Mouse (Mus musculus) bone marrow macrophage, adult 2 months (primary cell): ENCODE measurements around the gene Pten. TPM values are rescaled to one million over a fixed set of nuclear protein-coding genes. Genes with fewer than 3 reads are reported as not detected.

Experiments used
- H3K27ac ChIP-seq: 2 replicates; pipeline ENCODE4 v1.5.1; 2012; ENCODE audit warnings: low read depth, low read length; ENCODE audit not compliant: insufficient read depth
- H3K4me1 ChIP-seq: 2 replicates; pipeline ENCODE4 v1.6.1; 2012; ENCODE audit warnings: low read length; ENCODE audit not compliant: control insufficient read depth, insufficient read depth
- H3K4me3 ChIP-seq: 2 replicates; pipeline ENCODE4 v1.5.1; 2012; ENCODE audit warnings: mild to moderate bottlenecking, low read length, moderate library complexity; ENCODE audit not compliant: insufficient read depth
- CTCF ChIP-seq: IDR thresholded peaks from 2 replicates; pipeline ENCODE4 v1.5.1; 2012; ENCODE audit warnings: low read depth, mild to moderate bottlenecking, low read length, moderate library complexity
- POLR2A ChIP-seq: IDR thresholded peaks from 2 replicates; pipeline ENCODE4 v1.6.1; 2012; ENCODE audit warnings: mild to moderate bottlenecking, low read depth, low read length, borderline replicate concordance
- polyA plus RNA-seq: library from polyadenylated mRNA; stranded (reverse); fragments of >200 nt; gene quantifications from 2 replicates; pipeline ENCODE4 v1.2.4, GENCODE M21; 2012; ENCODE audit not compliant: missing spikeins, insufficient read depth, insufficient read length

Gene Pten
- polyA plus RNA-seq, result 62.7 and 70.4 TPM in 2 replicates

DNA sequence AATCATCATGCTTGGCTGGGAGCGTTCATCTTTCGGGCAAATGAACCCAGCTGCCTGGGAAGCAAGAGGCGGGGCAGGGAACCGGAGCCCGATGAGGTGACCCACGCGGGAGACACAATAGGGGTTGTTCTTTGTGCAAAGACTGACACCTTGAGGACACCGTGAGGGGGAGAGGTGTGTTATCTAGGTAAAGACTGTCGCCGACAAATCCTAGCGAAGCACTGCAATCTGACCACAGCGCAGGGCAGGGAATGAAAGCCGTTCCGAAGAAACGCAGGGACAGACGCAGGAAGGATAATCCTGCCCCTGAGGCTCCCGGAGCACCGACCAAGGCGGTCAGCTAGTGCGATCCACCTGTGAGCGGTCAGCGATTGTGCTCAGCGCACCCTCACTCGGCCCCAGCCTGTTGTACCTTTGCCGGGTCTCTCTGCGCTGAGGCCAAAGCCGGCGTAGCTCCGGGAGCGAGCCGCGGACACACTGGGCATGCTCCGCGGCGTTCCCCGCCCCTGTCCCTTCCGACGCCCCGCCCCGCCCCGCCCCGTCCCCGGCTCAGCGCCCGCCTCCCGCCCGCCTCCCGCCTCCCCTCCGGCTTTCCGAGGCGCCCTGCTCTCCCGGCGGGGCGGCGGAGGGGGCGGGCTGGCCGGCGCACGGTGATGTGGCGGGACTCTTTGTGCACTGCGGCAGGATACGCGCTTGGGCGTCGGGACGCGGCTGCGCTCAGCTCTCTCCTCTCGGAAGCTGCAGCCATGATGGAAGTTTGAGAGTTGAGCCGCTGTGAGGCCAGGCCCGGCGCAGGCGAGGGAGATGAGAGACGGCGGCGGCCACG, at the start of gene Pten:
Pten (plus strand) TSS at position 598 of the 826 bp plus-strand sequence.
- H3K4me1 ChIP-seq, result 0 out of 2 replicates have a peak, but pooled peaks cover 3% of the 10 kb centered on the region
- peak within 1 kb of the TSS; percentile 86 for H3K4me3 ChIP-seq
- TF ChIP-seq CTCF, result no peak
- no peak for TF ChIP-seq POLR2A
- peak within 1 kb of the TSS; percentile 85 for H3K27ac ChIP-seq

DNA sequence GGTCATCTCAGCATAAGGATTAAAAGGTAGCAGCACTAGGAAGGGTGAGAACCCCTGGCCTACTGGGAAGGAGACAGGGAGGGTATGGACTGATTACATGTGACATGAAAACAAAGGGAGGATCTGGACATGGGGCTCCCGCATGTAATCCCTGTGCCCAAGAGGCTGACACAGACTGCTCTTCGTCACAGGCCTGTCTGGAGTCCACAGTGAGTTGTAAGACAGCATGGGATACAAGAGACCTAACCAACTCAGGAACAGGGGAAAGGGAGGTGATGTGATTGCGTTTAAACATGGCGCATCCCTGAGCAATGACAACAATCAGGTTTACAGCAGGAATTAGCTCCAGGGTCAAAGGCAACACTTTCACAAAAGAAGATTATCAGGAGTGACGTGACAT, 48.3 kb upstream of the Pten start:
- H3K4me1 ChIP-seq, result peaks cover 11% of the 10 kb centered on the region; the same call in 1 of the 2 replicates
- TF ChIP-seq POLR2A (no peak), CTCF (no peak)
- no peak overlapping the region for H3K27ac ChIP-seq
- no peak overlapping the region for H3K4me3 ChIP-seq

DNA sequence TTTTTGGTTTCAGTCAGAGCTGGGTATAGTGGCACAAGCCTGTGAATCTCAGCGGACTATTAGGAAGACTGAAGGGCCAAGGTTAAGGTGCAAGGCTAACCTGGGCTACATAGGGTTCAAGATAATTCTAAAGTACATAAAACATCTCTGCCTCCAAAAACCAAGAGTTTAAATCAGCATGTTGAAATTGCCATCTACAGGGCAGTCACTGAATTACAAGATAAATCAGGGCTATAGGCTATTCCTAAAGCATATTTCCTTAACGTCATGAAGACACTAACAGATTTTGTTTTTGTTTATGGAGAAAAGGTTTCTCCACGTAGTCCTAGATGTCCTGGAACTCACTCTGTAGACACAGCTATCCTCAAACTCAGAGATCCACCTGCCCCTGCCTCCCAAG, 47.0 kb upstream of the Pten start:
- peaks cover 10% of the 10 kb centered on the region; the same call in 1 of the 2 replicates for H3K4me1 ChIP-seq
- H3K4me3 ChIP-seq, result no peak overlapping the region
- TF ChIP-seq CTCF (no peak), POLR2A (no peak)
- no peak overlapping the region for H3K27ac ChIP-seq

DNA sequence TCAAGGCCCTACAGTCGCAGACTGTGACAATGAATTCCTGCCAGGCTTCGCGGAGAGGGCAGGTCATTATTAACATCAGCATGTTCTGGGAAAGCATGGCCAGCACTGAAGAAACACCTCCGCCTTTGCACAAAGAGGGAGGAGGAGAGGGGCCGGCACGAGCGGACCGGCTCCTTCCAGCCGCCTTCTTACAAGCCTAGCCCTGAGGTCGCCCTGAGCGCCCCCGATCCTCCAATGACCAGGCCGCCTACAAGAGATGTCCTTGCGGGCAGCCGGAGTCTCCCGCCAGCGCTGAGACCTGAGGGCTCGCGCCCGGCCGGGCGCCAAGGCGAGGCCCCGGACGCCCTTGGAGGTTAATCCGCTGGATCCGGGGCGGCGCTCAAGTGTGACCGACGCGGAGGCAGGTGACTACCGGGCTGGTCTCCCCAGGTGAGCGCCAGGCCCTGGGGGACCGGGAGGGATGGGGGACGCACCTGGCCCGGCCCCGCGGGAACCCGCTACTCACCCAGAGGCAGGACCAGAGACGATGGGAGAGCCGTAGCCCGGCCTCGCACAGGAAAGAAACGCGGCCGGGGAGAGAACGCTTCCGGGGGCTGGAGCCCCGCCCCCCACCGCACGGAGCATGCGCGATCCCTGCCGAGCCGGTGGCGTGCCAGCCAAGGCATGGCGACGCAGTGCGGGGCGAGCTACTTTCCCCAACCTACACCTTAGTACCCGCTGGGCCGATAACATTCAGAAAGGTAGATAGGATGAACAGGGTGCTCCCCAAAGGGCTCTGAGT, 45.3 kb upstream of the Pten start:
- Histone ChIP-seq H3K4me1 (peaks cover 10% of the 10 kb centered on the region; the same call in 1 of the 2 replicates), H3K27ac (peak overlapping the region; percentile 36), H3K4me3 (peak overlapping the region; percentile 92)
- TF ChIP-seq POLR2A (0 out of 2 replicates have a peak, but pooled peaks have one; percentile 13), CTCF (no peak)

DNA sequence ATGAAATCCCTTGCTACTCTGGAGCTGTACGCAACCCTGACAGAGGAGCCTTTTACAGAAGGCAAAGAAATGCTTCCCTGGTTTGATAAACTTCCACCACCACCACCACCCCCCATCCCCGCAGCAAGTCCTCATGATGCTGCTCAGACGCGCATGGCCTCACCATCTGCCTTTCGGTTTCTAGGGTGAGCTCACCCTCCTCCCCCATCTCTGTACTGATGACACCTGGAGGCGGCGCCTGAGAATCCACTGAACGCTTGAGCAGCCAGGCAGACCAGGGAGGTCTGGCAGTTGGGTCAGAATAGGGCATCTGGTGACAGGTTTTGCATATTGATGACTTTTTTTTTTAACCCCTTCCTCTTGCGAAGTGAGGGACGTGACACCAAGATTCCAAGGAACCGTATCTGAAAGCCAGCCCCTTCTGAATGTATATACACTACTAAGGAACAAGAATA, 44.7 kb upstream of the Pten start:
- TF ChIP-seq CTCF, result no peak
- TF ChIP-seq POLR2A, result no peak
- H3K4me1 ChIP-seq, result peaks cover 10% of the 10 kb centered on the region; the same call in 1 of the 2 replicates
- H3K27ac ChIP-seq, result 0 out of 2 replicates have a peak overlapping the region, but pooled peaks have one; percentile 24
- peak overlapping the region; percentile 92 for H3K4me3 ChIP-seq

DNA sequence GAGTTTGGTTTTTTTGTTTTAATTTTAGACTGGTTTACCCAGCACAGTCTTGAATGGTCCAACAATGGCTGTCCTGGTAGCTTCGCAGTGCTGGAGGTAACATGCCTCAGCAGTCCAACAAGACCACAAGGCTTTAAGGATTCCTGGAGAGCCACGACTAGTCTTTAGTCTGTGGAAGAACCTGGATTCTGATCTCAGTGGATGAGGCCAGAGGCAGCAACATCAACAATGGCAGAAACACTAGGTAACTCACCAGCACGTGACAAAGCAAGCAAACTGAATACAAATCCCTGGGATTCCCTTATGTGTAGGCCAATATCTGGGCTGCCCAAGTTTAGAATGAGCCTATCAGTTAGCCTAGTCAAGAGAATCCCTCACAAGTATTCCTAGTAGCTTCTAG, 43.8 kb upstream of the Pten start:
- Histone ChIP-seq H3K27ac (no peak overlapping the region), H3K4me1 (peaks cover 10% of the 10 kb centered on the region; the same call in 1 of the 2 replicates), H3K4me3 (no peak overlapping the region)
- TF ChIP-seq CTCF (no peak), POLR2A (no peak)

DNA sequence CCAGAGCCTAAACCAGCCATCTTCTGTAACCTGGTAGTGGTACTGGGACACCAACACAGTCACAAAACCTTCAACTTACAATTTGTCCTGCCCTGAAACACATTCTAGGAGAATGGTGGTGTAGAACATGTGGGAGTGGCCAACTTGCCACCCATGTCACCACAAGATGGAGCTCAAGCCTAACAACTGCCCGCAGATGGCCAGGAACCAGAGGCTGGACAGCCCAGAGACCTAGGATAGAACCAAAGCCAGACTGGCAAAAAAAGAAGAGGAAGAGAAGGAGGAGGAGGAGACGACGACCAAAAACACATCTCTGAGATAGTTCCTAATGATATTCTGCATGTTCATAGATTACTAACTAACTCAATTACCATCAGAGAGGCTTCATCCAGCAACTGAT, 42.1 kb upstream of the Pten start:
- Histone ChIP-seq H3K4me3 (no peak overlapping the region), H3K27ac (no peak overlapping the region)

DNA sequence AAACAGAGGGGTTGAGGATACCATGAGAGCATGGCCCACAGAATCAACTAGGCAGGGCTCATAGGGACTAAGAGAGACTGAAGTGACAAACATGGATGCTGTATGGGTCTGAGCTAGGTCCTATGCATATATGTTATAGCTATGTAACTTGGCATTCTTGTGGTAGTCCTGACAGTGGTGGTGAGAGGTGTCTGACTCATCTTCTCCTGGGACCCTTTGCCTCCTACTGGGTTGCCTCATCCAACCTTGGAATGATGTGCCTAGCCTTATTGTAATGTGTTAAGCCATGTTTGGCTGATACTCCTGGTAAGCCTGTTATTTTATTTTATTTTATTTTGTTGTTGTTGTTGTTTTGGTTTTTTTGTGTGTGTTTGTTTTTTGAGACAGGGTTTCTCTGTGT, 41.6 kb upstream of the Pten start:
- no peak for TF ChIP-seq POLR2A
- no peak for TF ChIP-seq CTCF
- H3K4me1 ChIP-seq, result peaks cover 5% of the 10 kb centered on the region; the same call in 1 of the 2 replicates
- H3K4me3 ChIP-seq, result no peak overlapping the region

More for the DNA sequence above, 42.1 kb upstream of the Pten start:
- TF ChIP-seq POLR2A (no peak), CTCF (peak; percentile 71)
- H3K4me1 ChIP-seq, result peaks cover 8% of the 10 kb centered on the region; the same call in 1 of the 2 replicates

DNA sequence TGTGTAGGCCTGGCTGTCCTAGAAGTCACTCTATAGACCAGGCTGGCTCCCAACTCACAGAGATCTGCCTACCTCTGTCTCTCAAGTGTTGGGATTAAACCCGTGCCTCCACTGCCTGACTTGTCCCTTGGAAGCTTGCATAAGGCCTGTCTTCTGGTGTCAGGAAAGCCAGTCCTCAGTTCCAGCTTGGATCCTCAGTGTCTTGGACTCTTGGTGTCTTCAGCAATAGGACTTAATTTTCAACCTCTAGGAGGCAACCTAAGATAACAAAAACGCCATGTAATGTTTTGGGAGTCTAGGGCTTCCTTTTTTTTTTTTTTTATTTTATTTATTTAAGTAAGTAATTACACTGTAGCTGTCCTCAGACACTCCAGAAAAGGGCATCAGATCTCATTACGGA, 39.7 kb upstream of the Pten start:
- Histone ChIP-seq H3K27ac (no peak overlapping the region), H3K4me3 (no peak overlapping the region), H3K4me1 (peaks cover 2% of the 10 kb centered on the region; the same call in 1 of the 2 replicates)
- no peak for TF ChIP-seq CTCF
- no peak for TF ChIP-seq POLR2A

More for the DNA sequence above, 41.6 kb upstream of the Pten start:
- no peak overlapping the region for H3K27ac ChIP-seq
